Mouse (Mus musculus) neural tube, embryonic 12.5 days (tissue): ENCODE measurements around the gene Lmbrd1. TPM values are rescaled to one million over a fixed set of nuclear protein-coding genes. Genes with fewer than 3 reads are reported as not detected.
"Not testable (repeated sequence)": the region's sequence is repeated elsewhere in the genome, so short reads cannot be mapped to it uniquely, and the experiment has no call there.

Source experiments
- ATAC-seq: fragments of 200-750 bp; cut with Nextera tagmentation; 2 replicates; pipeline ENCODE4 v1.8.0; 2017; ENCODE audit warnings: low read depth, mild to moderate bottlenecking, moderate TSS enrichment, moderate library complexity; ENCODE audit not compliant: low FRiP score
- H3K27ac ChIP-seq: fragments of 300-500 bp; sonication (generic); 2 replicates; pipeline ENCODE4 v1.5.1; 2016
- H3K27me3 ChIP-seq: fragments of 300-500 bp; sonication (generic); replicated peaks from 2 replicates; pipeline ENCODE4 v1.6.1; 2016; ENCODE audit warnings: mild to moderate bottlenecking
- H3K36me3 ChIP-seq: fragments of 300-500 bp; sonication (generic); 2 replicates; pipeline ENCODE4 v1.6.1; 2016; ENCODE audit warnings: mild to moderate bottlenecking
- H3K4me1 ChIP-seq: fragments of 300-500 bp; sonication (generic); 2 replicates; pipeline ENCODE4 v1.6.1; 2016
- H3K4me2 ChIP-seq: fragments of 300-500 bp; sonication (generic); replicated peaks from 2 replicates; pipeline ENCODE4 v1.6.1; 2016; ENCODE audit warnings: mild to moderate bottlenecking
- H3K4me3 ChIP-seq: fragments of 300-500 bp; sonication (generic); 2 replicates; pipeline ENCODE4 v1.5.1; 2016
- H3K9ac ChIP-seq: fragments of 300-500 bp; sonication (generic); 2 replicates; pipeline ENCODE4 v1.6.1; 2016; ENCODE audit warnings: mild to moderate bottlenecking
- H3K9me3 ChIP-seq: fragments of 300-500 bp; sonication (generic); 2 replicates; pipeline ENCODE4 v1.6.1; 2016; ENCODE audit warnings: mild to moderate bottlenecking
- WGBS: fragments of 180-500 bp; shearing (Covaris S2); methylation state at CpG from one replicate; pipeline ENCODE4 v1.1.7; 2016; 5-methylcytosine and 5-hydroxymethylcytosine counted together
- polyA plus RNA-seq: library from polyadenylated mRNA; unstranded; fragments of >200 nt; fragmentation: Nextera tagmentation; extraction: Ambion mirVana; gene quantifications from 2 replicates; pipeline ENCODE4 v1.2.1, GENCODE M21; 2016

Lmbrd1 gene
- polyA plus RNA-seq, 1 experiment from 2014 or later = 33.1 TPM

DNA sequence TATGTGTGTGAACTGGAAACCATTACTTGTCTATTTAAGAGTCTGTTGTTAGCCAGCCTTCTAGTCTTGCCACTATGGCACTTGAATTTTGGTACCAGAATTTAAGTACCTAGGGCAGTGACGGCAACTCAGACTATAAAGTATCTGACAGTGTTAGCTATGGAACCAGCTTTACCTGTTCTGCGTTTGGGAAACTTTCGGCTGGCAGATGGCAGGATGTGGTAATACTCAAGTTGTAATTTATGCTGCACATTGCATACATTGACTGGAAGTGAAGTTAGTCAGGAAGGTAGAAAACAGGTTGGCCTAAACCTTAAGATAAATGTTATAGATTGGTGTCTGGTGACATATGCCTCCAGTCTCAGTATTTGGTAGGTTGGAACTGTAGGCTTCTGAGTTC is 53.9 kb downstream of the Lmbrd1 start:
- Histone ChIP-seq H3K27me3 (no peaks in the 10 kb centered on the region), H3K9me3 (no peaks in the 10 kb centered on the region), H3K36me3 (peaks cover 37% of the 10 kb centered on the region), H3K4me1 (no peaks in the 10 kb centered on the region), H3K4me3 (no peak overlapping the region), H3K9ac (no peak overlapping the region), H3K4me2 (no peak overlapping the region), H3K27ac (no peak overlapping the region)
- 96% methylated on average over 3 of the region's 3 CpGs for WGBS
- no peak for ATAC-seq

DNA sequence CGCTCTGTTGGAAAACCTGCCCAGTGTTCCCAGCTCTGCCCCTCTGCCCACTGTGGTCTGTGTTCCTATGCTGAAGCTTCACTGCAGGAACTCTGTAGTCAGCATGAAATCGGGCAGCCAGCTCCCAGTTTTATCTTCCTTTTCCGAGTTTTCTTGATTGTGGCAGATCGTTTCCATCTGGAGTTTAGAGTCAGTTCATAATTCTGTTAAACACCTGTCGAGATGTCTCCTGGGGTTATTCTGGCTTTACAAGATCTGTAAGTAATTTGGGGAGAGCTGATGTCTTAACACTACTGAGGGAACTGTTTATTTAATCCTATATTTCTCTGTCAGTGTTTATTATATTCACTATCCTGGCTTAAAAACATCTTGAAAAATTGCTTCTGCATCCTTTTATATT is 56.4 kb downstream of the Lmbrd1 start:
- Histone ChIP-seq H3K9ac (no peak overlapping the region), H3K27ac (no peak overlapping the region), H3K4me1 (no peaks in the 10 kb centered on the region), H3K36me3 (peaks cover 24% of the 10 kb centered on the region), H3K4me3 (no peak overlapping the region), H3K4me2 (no peak overlapping the region), H3K27me3 (no peaks in the 10 kb centered on the region), H3K9me3 (no peaks in the 10 kb centered on the region)
- ATAC-seq = no peak
- 80% methylated on average over 5 of the region's 5 CpGs for WGBS

DNA sequence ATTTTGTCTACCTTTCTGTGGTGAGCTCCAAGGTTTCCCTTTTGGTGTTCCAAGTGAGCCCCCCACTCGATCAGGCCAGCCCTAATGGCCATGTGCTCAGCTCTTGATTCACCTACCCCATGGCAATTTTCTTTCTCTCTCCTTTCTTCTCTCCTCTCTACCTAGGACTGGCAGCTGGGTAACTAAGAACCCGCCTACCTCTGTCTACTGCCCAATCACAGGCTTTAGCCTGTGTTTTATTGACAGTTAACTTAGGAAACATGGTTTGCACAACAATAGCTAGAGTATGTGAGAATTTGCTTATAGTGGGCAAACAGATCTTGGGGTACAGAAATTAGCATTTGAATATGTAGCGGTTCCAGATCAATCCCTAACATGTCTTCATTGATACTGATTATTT is 62.5 kb downstream of the Lmbrd1 start:
- peak; percentile 21; the same call in 1 of the 2 replicates for ATAC-seq
- Histone ChIP-seq H3K9me3 (no peaks in the 10 kb centered on the region), H3K4me3 (no peak overlapping the region), H3K4me1 (no peaks in the 10 kb centered on the region), H3K36me3 (no peaks in the 10 kb centered on the region), H3K27me3 (no peaks in the 10 kb centered on the region), H3K27ac (no peak overlapping the region), H3K4me2 (no peak overlapping the region), H3K9ac (no peak overlapping the region)
- WGBS = 82% methylated on average over 3 of the region's 3 CpGs

DNA sequence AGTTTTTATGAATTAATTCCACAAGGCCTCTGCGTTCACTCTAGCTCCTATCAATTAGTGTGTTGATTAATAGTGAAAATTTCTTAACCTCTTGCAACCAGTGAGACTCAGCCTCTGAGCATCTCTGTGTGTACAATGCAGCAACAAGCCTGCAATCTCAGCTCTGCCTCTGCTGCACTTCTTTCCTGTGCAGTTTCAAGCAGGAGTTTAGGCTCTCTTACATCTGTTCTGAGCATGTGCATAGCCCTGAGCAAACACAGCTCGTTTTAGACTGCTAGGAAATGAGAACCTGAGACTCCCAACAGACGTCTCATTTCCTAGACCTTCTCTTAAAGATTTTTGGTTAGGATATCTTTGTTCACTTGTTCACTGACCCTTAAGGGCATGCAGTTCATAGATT is 63.1 kb downstream of the Lmbrd1 start:
- H3K4me1 ChIP-seq = no peaks in the 10 kb centered on the region
- H3K9me3 ChIP-seq = no peaks in the 10 kb centered on the region
- no peaks in the 10 kb centered on the region for H3K36me3 ChIP-seq
- no peak overlapping the region for H3K4me2 ChIP-seq
- 39% methylated on average over 3 of the region's 3 CpGs for WGBS
- no peak for ATAC-seq
- H3K4me3 ChIP-seq = no peak overlapping the region
- no peak overlapping the region for H3K9ac ChIP-seq
- no peaks in the 10 kb centered on the region for H3K27me3 ChIP-seq
- no peak overlapping the region for H3K27ac ChIP-seq

DNA sequence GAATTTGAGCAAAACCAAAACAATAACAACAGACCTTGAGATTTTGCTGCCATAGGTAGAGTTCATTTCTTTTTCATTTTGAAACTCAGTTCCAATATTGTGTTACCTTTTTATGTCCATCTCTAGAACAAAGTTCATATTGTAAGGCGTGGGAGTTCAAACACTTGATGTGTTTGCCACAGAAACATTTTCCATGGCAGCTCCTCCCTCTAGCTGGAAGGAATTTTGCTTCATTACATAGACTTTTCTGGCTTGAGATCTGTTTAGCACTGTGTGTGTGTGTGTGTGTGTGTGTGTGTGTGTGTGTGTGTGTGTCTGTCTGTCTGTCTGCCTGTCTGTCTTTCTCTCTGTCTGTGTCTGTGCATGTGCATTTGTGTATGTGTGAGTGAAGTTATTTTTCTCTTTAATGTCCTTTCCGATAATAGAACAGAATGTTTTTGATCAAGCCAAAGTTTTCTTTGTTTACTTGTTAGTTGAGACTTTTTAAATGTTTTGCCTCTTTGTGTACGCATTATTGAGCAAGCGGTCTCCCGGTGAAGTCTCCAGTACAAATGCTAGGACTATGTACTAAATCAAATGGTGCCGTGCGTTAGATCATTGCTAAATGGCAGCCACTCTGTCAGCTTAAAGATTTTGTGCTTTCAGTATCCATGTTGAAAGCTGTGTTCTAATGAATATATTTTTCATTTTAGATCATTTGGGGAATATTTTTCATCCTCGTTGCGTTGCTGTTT is 64.9 kb downstream of the Lmbrd1 start:
- Histone ChIP-seq H3K4me2 (no peak overlapping the region), H3K36me3 (no peaks in the 10 kb centered on the region), H3K27me3 (no peaks in the 10 kb centered on the region), H3K9me3 (no peaks in the 10 kb centered on the region), H3K4me1 (no peaks in the 10 kb centered on the region), H3K4me3 (no peak overlapping the region), H3K27ac (no peak overlapping the region), H3K9ac (no peak overlapping the region)
- ATAC-seq = no peak
- WGBS = 95% methylated on average over 9 of the region's 9 CpGs

DNA sequence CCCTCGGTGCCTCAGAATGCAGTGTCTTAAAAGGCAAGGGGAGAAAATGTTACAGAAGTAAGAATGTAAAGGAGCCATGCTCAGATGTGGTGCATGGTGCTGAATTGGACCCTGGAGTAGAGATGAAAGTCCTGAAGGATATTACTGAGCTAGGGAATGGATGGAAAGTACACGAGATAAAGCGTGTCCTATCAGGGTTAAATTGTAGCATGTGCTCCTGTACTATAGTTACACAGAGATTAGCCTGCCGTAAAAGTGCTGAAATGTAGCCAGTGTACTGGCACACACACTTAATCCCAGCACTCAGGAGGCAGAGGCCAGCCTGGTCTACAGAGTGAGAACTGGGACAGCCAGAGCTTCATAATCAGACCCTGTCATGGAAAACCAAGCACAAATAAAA is 74.3 kb downstream of the Lmbrd1 start:
- no peak for ATAC-seq
- no peak overlapping the region for H3K27ac ChIP-seq
- 89% methylated on average over 4 of the region's 4 CpGs for WGBS
- H3K4me2 ChIP-seq = no peak overlapping the region
- H3K4me1 ChIP-seq = no peaks in the 10 kb centered on the region
- no peak overlapping the region for H3K9ac ChIP-seq
- peaks cover 17% of the 10 kb centered on the region for H3K36me3 ChIP-seq
- H3K27me3 ChIP-seq = no peaks in the 10 kb centered on the region
- H3K9me3 ChIP-seq = no peaks in the 10 kb centered on the region
- no peak overlapping the region for H3K4me3 ChIP-seq

DNA sequence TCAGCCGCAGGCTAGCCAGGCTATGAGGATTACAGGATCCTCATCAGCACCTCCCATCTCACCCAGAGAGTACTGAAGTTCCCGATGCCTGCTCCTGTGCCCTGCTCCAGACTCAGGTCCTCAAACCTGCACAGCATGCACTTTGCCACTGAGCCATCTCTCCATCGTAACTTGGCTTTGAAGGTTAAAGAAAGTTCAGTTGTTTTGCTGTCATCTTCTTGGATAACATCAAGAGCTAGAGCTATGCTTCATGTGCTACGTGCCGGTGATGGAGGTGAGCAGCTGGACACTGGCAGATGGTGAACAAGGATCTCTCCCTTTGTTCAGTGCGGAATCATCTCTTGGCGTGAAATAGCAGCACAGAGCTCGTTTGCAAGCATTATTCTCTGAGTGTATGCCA is 80.1 kb downstream of the Lmbrd1 start:
- H3K36me3 ChIP-seq = peaks cover 4% of the 10 kb centered on the region; the same call in 1 of the 2 replicates
- H3K4me1 ChIP-seq = no peaks in the 10 kb centered on the region
- H3K27ac ChIP-seq = no peak overlapping the region
- H3K4me2 ChIP-seq = no peak overlapping the region
- no peak overlapping the region for H3K9ac ChIP-seq
- no peaks in the 10 kb centered on the region for H3K9me3 ChIP-seq
- H3K4me3 ChIP-seq = no peak overlapping the region
- WGBS = 63% methylated on average over 8 of the region's 8 CpGs
- H3K27me3 ChIP-seq = no peaks in the 10 kb centered on the region
- no peak for ATAC-seq

DNA sequence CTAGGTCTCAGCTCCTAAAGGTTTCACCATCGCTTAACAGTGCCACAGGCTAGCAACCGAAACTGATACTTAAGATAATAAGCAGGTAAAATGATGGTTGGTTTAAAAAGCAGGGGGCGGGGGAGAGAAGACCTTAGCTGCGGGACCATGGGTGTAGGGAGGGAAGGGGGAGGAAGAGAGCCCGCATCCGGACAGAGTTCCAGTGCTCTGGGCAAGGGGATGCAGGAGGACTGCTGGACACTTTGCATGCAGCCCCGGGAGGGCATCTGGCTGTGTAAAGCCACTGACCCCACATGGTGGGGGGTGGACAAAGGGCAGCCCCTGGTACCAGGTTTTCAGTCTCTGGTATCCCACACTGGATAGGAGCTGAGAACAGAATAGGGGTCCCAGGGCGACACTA is 88.0 kb downstream of the Lmbrd1 start:
- 77% methylated on average over 8 of the region's 8 CpGs for WGBS
- H3K4me2 ChIP-seq = no peak overlapping the region
- no peaks in the 10 kb centered on the region for H3K27me3 ChIP-seq
- peak; percentile 41; the same call in 1 of the 2 replicates for ATAC-seq
- H3K9me3 ChIP-seq = no peaks in the 10 kb centered on the region
- peaks cover 9% of the 10 kb centered on the region; the same call in 1 of the 2 replicates for H3K36me3 ChIP-seq
- H3K4me3 ChIP-seq = no peak overlapping the region
- H3K4me1 ChIP-seq = no peaks in the 10 kb centered on the region
- no peak overlapping the region for H3K27ac ChIP-seq
- H3K9ac ChIP-seq = no peak overlapping the region

DNA sequence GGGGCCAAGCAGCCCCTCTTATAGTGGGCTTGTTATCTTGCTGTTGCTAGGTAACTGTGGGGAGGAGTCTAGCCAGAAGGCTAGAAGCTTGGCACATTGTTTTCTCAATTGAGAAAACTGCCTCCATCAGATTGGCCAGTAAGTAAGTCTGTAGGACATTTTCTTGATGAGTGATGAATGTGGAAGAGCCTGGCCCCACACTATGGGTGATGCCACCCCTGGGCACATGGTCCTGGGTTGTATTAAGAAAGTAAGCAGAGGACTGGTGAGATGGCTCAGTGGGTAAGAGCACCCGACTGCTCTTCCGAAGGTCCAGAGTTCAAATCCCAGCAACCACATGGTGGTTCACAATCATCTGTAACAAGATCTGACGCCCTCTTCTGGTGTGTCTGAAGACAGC is 88.8 kb downstream of the Lmbrd1 start:
- H3K27me3 ChIP-seq, H3K9me3 ChIP-seq, H3K4me3 ChIP-seq, H3K4me2 ChIP-seq, H3K36me3 ChIP-seq, H3K27ac ChIP-seq, H3K4me1 ChIP-seq, H3K9ac ChIP-seq: not testable (repeated sequence)
- peak; percentile 57; the same call in 1 of the 2 replicates for ATAC-seq
- 88% methylated on average over 3 of the region's 3 CpGs for WGBS

DNA sequence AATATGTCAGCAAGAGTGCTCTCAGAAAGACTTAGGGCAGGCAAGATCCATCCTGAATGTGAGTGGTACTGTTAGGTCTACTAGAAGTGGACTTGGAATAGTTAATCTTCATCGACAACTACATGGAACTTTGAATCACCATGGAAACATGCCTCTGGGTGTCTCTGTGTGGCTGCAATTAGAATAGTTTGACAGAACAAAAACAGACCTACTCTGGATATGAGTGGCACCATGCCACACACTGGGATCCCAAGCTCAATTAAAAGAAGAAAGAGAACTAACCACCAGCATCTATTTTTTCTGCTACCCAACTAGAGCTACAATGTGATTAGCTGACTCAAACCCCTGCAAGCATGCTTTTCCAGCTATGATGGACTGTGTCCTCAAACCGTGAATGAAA is 95.2 kb downstream of the Lmbrd1 start:
- no peaks in the 10 kb centered on the region for H3K4me1 ChIP-seq

DNA sequence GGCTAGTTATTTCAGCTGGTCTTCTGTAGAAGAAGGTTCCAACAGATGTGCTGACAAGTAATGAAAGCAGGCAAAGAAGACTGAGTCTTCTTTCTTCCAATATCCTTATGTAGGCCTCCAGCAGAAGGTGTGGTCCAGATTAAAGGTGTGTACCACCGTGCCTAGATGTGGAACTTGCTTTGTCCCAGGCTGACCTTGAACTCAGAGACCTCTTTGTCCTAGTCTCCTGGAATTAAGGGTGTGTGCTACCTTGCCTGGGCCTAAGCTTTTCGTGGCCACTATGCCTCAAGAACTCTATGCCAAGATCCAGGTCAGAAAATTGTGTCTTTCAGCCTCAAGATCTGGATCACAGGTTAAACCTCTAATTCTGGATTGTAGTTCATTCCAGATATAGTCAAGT is 98.1 kb downstream of the Lmbrd1 start:
- ATAC-seq = no peak
- Histone ChIP-seq H3K4me1 (no peaks in the 10 kb centered on the region), H3K9ac (no peak overlapping the region), H3K4me3 (no peak overlapping the region), H3K36me3 (no peaks in the 10 kb centered on the region), H3K27me3 (no peaks in the 10 kb centered on the region), H3K4me2 (no peak overlapping the region), H3K27ac (no peak overlapping the region), H3K9me3 (no peaks in the 10 kb centered on the region)
- WGBS = 89% methylated on average over 2 of the region's 2 CpGs

More for the DNA sequence above, 95.2 kb downstream of the Lmbrd1 start:
- H3K27me3 ChIP-seq = no peaks in the 10 kb centered on the region
- no peak for ATAC-seq
- no peak overlapping the region for H3K27ac ChIP-seq
- no peak overlapping the region for H3K9ac ChIP-seq
- no peaks in the 10 kb centered on the region for H3K9me3 ChIP-seq
- 87% methylated on average over 2 of the region's 2 CpGs for WGBS
- H3K4me2 ChIP-seq = no peak overlapping the region
- no peaks in the 10 kb centered on the region for H3K36me3 ChIP-seq
- H3K4me3 ChIP-seq = no peak overlapping the region

DNA sequence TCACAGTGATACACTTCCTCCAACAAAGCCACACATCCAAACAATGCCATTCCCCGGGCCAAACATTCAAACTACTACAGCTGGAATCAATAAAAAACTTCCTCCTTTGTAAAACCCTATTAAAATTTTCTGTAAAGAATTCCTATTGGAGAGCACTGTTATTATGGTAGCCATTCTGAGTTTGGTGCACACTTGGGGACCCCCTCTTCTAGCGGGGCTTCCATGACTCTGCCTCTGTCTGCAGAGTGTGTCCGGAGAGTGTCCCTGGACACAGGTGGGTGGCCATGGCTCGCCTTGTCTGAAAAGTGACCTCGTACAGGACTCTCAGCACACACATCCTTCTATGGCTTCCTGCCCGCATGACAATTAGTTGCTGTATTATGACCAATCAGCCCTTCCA is 114.7 kb downstream of the Lmbrd1 start:
- Histone ChIP-seq H3K27ac (no peak overlapping the region), H3K9ac (no peak overlapping the region), H3K36me3 (no peaks in the 10 kb centered on the region), H3K27me3 (no peaks in the 10 kb centered on the region), H3K4me2 (no peak overlapping the region), H3K4me1 (no peaks in the 10 kb centered on the region), H3K4me3 (no peak overlapping the region), H3K9me3 (no peaks in the 10 kb centered on the region)
- WGBS = 89% methylated on average over 6 of the region's 6 CpGs
- ATAC-seq = no peak

DNA sequence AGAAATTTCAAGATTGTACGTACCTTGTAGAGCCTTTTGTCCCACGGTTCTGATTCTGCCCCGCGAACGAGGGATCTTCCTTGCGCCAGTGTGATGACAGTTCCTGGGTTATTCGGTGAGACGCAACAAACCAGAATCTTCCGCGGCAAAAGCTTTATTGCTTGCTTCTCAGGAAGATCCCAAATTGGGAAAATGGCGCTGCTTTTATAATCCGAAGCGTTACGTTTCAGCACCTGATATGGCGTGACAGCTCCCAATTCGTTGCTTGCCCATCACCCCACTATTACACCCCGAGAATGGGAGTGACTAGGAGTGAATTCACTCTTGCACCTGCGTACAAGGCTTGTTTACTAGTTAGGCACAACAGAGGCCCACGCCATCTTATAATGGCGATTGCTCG is 129.5 kb downstream of the Lmbrd1 start:
- not testable (repeated sequence) for H3K4me1 ChIP-seq, H3K27ac ChIP-seq, H3K9me3 ChIP-seq, H3K9ac ChIP-seq, H3K4me3 ChIP-seq, H3K36me3 ChIP-seq, H3K27me3 ChIP-seq, H3K4me2 ChIP-seq, ATAC-seq
- WGBS = 95% methylated on average over 21 of the region's 21 CpGs
